Mouse (Mus musculus): ENCODE data around the gene Unc5b.

GRCm38 (mm10) chr10:60756992-60757391 is 74.4 kb downstream of the Unc5b start:
- TF ChIP-seq CTCF (IDR thresholded peaks at IDR 0.05; ENCODE audit: low read depth) (peak; percentile 77), EP300 (IDR thresholded peaks at IDR 0.05; ENCODE audit: low read depth) (no peak)

Data from liver, embryonic 14.5 days (tissue).